Mouse (Mus musculus): ENCODE measurements around the gene Cd300lf. TPM values are rescaled to one million over a fixed set of nuclear protein-coding genes. Genes with fewer than 3 reads are reported as not detected.

The Cd300lf gene
- 0.28 TPM in 1 of 2 replicates, not detected in the other for polyA plus RNA-seq (2012; ENCODE audit: insufficient read depth, insufficient read length, missing spikeins)

DNA sequence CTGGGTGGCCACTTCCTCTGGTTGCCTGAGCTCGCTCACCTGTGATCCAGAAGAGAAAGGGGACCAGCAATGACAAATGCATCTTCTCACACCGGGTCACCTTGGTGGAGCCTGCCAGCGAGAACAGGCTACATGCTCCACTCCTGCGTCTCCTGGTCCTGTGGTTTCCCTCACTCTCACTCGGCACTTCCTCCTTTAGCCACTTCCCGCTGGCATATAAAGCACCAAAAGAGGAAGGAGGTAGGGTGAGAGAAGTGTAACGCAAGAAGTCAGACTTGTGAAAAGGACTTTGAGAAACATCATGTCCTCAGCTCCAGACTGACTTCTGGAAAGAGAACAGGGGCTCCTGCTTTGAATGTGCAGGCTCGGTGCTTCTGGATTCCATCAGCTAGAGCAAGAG lies at the start of gene Cd300lf:
Gene Cd300lf, minus strand, starts transcription at position 193 of the 400 bp plus-strand sequence.
- Histone ChIP-seq H3K4me1 (ENCODE audit: control insufficient read depth, insufficient read depth, insufficient read length, low read length) (no peaks in the 10 kb centered on the region), H3K4me3 (ENCODE audit: insufficient read depth, low read depth, low read length) (no peak within 1 kb of the TSS), H3K27ac (replicated peaks; ENCODE audit: low read depth, low read length) (no peak within 1 kb of the TSS)

DNA sequence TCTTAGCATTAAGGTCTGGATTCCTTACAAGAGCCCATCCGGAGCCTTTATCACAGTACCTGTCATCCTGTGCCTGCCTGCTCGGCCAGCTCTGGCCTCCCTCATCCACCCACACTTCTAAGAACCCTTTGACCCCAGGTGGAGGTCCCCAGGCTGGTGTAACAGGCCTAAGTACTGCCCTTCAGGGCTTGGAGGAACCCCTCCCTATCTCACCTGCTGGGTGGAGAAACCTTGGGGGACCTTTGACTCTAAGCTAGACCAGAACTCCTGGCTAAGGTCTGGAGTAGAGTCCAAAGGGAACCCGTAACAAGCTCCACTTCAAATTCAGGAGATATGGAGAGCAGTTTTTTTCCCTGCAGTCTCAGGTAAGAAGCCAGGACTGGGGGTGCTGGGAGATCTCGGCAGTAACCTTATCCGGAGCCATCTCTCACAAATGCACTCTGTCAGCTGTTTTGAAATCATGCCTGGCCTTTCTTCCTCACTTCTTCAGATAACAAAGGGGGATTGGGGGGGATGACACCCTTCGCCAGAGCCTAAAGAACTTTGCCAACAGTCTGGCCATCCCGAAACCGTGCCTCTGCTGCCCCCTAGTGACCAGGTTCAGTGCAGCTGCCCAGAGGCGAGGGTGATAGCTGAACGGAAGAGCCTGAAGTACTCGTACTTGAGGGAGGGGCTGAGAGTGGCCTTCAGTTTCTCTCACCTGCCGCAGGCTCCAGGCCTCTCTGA lies 48.3 kb upstream of the Cd300lf start:
- Histone ChIP-seq H3K27ac (replicated peaks; ENCODE audit: low read depth, low read length) (no peak overlapping the region), H3K4me1 (ENCODE audit: control insufficient read depth, insufficient read depth, insufficient read length, low read length) (no peaks in the 10 kb centered on the region; the same call in 1 of the 2 replicates), H3K4me3 (ENCODE audit: insufficient read depth, low read depth, low read length) (no peak overlapping the region)

DNA sequence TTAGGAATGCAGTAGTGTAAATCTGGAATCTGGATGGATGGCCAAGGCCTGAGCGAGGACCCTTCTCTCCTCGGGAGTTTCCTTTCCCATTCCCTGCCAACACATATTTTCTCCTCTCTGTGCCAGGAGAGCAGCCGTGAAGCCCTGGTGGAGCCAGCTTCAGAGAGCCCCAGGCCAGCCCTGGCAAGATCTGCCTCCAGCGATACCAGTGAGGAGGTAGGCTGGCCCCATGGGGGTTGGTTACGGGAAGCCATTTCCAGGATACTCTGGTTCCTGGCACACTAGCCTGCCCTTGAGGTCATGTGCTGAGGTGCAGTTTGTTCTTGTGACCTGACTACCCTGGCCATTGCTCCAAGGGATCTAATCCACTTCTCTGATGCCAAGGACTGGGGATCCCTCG lies 46.1 kb upstream of the Cd300lf start:
- no peak overlapping the region for H3K27ac ChIP-seq (replicated peaks; ENCODE audit: low read depth, low read length)
- no peak overlapping the region for H3K4me3 ChIP-seq (ENCODE audit: insufficient read depth, low read depth, low read length)

DNA sequence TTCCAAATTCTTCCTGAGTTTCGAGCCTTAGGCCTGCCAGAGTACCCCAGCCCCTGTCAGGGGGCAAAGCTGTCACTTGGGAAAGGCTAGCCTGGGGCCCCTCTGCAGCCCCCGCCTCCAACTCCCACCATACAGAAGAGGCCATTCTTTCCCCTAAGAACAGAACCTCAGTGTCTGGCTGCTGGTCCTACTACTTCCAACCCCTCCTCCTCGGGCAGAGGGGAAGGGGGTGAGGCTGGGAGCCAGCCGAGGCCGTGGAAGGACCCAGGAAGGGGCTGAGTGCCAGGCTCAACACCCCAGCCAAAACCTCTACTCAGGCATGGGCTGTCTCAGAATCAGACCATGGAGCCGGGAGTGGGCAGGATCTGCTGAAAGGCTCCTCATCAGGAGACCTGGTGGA lies 45.4 kb upstream of the Cd300lf start:
- no peak overlapping the region for H3K27ac ChIP-seq (replicated peaks; ENCODE audit: low read depth, low read length)
- peaks cover 3% of the 10 kb centered on the region; the same call in 1 of the 2 replicates for H3K4me1 ChIP-seq (ENCODE audit: control insufficient read depth, insufficient read depth, insufficient read length, low read length)
- no peak overlapping the region for H3K4me3 ChIP-seq (ENCODE audit: insufficient read depth, low read depth, low read length)

More for the DNA sequence above, 46.1 kb upstream of the Cd300lf start:
- H3K4me1 ChIP-seq (ENCODE audit: control insufficient read depth, insufficient read depth, insufficient read length, low read length): peaks cover 3% of the 10 kb centered on the region; the same call in 1 of the 2 replicates

DNA sequence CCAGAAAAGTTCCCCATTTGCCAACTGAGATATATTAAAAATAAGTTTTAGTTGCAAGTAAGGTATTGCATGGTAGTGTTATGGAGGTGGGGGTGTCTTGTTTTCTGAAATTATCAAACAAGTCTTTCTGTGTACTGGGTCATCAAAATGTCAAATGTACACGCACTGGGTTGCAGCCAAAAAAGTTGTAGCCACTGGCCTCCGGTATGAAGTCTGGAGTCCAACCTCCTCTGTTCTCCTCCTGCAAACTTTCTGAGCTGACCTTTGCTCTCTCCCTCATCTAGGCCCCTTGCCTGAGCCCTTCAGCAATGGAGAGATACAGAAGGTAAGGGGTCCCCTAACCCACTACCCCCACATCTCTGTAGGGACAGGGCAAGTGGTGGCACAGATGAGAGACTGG lies 45.0 kb upstream of the Cd300lf start:
- no peak overlapping the region for H3K4me3 ChIP-seq (ENCODE audit: insufficient read depth, low read depth, low read length)
- no peak overlapping the region for H3K27ac ChIP-seq (replicated peaks; ENCODE audit: low read depth, low read length)
- H3K4me1 ChIP-seq (ENCODE audit: control insufficient read depth, insufficient read depth, insufficient read length, low read length): peaks cover 4% of the 10 kb centered on the region; the same call in 1 of the 2 replicates

DNA sequence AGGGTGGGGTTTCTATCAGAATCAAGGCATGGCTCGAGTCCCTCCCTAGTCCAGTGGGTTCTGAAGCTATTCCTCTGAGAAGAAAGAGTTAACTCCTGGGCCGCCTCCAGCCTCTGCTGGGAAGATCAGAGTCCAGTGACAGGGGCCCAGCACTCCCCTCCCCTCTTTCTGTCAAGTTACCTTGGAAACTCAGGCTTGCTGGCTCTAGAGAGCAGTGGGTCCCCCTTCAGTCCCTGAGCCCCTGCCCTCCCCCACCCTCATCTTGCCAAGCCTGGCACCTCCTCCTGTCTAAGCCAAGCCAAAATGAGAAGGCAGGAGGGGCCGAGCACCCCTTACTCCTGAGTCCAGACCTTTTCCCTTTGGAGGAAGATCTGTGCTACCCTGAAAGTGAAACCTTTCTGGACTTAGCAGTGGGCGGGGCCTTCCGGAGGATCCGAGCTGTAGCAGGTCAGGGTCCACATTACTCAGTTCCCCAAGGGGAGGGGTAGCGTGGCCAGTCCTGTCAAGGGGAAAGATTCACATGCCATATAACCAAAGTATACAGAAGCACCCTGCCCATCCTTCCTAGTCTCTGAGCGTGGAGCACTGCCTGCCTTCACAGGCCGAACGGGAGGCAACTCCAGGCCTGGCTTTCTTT lies 43.9 kb upstream of the Cd300lf start:
- Histone ChIP-seq H3K4me1 (ENCODE audit: control insufficient read depth, insufficient read depth, insufficient read length, low read length) (peaks cover 12% of the 10 kb centered on the region), H3K27ac (replicated peaks; ENCODE audit: low read depth, low read length) (no peak overlapping the region; the same call in 1 of the 2 replicates), H3K4me3 (ENCODE audit: insufficient read depth, low read depth, low read length) (no peak overlapping the region)

DNA sequence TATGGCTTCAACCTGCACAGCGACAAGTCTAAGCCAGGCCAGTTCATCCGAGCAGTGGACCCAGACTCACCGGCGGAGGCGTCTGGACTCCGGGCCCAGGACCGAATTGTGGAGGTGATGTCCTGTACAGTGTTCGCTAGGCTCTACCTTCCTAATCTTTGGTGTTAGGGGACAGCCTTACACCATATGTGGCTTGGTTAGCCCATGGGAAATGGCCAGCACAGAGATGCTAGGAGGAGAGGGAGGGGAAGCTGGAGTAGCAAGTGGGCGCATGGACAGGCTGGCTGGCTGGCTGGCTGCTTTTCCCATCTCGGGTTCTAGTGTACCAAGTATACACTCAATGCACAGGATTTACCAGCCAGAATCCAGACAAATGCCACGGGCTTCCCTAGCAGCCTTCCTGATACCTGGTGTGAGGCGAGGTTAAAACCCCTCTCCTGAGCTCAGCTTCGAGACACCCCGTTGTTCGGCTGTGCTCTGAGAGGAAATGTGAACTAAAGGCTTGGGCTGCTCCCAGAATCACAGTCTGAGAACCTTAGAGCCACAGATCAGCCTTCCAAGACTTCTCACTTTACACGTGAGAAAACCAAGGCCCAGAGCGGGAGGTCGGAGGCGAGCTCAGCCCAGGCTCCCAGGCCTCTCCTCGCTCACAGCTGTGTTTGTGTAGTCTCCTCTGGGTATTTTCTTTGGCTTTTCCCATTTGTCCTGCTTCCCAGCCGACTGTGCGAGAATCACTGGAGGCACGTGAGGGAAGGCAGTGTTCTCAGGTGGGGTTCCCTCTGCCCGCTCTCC lies 42.8 kb upstream of the Cd300lf start:
- Histone ChIP-seq H3K27ac (replicated peaks; ENCODE audit: low read depth, low read length) (no peak overlapping the region), H3K4me1 (ENCODE audit: control insufficient read depth, insufficient read depth, insufficient read length, low read length) (peaks cover 16% of the 10 kb centered on the region), H3K4me3 (ENCODE audit: insufficient read depth, low read depth, low read length) (no peak overlapping the region)

DNA sequence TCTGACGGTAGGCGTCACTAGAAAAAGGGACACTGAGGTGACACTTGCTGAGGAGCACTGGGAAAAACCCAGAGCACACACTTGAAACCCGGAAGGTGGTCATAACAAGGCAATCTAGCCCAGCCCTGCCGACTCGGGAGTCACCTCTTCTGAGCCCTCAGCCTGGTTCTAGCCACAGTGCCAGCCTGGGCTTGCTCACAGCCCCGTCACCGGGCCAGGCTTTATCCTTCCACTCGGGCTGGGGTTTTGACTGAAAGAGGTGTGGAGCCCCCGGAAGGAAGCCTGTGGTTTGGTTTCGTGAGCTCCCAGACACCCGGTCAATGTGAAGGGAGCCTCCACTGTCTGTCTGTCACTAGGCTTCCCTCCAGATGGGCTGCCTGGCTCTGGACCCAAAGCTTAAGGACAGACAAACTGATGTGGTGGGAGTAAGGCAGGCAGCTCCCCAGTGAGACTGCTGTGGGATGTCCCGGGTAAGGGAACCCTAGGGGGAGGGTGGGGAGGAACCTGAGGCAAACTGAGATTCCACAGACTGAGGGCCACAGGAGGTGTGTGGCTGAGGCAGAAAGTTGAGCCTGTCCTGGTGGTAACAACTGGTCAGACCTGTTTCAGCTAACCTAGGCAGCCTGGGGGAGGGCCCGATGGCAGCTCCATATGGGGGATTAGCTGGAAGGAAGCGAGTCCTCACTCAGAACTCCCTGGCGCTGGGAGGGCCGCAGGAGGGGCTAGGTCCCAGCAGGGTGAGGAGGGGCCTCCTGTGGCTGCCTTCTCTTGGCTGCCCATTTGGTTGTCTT lies 40.0 kb upstream of the Cd300lf start:
- Histone ChIP-seq H3K27ac (replicated peaks; ENCODE audit: low read depth, low read length) (no peak overlapping the region), H3K4me1 (ENCODE audit: control insufficient read depth, insufficient read depth, insufficient read length, low read length) (peaks cover 16% of the 10 kb centered on the region)

DNA sequence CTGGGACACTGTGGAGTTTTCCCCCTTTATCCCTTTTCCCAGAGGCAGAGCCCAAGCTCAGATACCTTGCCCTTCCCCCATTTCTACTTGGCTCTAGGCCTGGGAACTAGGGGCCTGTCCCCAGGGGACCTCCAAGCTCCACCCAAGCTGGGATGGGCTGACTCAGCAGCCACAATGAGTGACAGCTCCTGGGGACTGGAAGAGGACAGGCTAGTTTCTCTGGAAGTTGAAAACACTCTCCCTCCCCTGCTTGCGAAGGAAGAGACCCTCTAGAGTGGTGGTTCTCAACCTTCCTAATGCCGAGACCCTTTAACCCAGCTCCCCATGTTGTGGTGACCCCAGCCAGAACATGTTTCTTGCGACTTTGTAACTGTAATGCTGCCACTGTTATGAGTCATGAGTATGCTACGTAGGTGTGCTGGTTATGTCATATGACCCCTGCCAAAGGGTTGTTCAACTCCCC lies 39.1 kb upstream of the Cd300lf start:
- H3K4me1 ChIP-seq (ENCODE audit: control insufficient read depth, insufficient read depth, insufficient read length, low read length): peaks cover 16% of the 10 kb centered on the region
- no peak overlapping the region for H3K27ac ChIP-seq (replicated peaks; ENCODE audit: low read depth, low read length)
- no peak overlapping the region for H3K4me3 ChIP-seq (ENCODE audit: insufficient read depth, low read depth, low read length)

More for the DNA sequence above, 40.0 kb upstream of the Cd300lf start:
- H3K4me3 ChIP-seq (ENCODE audit: insufficient read depth, low read depth, low read length): no peak overlapping the region

DNA sequence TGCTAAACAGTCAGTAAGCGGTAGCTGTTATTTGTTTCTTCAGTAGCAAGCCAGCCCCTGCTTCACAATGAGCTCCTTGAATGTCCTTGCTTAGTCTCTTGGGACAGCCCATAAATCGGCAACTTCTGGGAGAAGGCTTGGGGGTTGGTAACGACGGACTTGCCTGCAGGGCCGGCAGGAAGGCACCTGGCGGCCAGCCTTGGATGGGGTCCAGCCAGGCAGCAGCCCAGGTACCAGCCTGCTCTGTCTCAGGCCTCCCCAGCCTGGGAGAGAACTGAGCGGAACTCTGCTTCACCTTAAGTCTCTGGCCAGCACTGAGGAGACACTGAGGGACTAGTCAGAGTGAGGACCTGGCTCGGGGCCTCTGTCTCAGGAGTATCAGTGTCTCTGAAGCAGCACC lies 37.3 kb upstream of the Cd300lf start:
- no peak overlapping the region for H3K4me3 ChIP-seq (ENCODE audit: insufficient read depth, low read depth, low read length)
- peaks cover 16% of the 10 kb centered on the region for H3K4me1 ChIP-seq (ENCODE audit: control insufficient read depth, insufficient read depth, insufficient read length, low read length)
- H3K27ac ChIP-seq (replicated peaks; ENCODE audit: low read depth, low read length): no peak overlapping the region

DNA sequence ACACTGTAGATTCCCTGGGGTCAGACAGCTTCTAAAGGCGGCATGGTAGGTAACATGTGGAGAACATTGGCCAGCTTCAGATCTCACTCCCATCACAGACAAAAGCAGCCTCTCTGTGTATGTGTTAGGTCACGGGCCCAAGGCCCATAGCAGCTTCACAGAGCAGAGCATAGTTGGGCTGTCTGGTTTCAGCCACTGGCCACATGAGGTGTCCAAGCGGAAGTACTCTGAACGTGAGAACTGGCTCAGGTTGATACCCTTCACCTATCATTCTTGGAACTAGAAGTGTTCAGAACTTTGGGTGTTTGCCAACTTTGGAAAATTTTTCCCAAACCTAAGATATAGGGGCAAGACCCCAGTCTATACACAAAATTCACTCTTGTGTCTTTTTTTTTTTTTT lies 35.6 kb upstream of the Cd300lf start:
- H3K4me1 ChIP-seq (ENCODE audit: control insufficient read depth, insufficient read depth, insufficient read length, low read length): peaks cover 13% of the 10 kb centered on the region

DNA sequence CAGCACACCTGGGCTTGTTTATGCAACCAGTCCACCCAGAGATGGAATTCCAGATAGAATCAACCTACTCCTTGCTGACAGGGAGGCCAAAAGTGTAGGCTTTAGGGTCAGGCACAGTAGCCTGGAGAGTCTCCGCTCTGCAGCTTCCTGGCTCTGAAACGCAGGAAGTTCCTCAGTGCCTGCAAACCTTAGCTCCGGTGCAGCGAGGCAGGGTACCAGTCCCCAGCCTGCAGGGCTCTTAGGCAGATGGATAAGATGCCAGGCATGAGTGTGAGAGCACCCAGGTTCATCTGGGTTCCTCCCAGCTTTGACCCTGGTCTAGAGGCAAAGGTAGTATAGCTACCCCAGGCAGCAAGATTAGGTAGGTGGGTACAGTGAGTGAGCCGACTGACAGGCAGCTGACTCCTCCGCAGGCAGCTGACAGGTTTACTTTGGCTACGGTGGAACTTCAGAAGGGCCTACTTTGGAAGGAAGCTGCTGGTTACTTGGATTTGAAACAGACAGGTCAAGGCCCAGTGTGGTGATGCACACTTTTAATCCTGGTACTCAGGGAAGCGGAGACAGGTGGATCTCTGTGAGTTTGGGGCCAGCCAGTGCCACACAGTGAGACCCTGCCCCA lies 33.9 kb upstream of the Cd300lf start:
- H3K4me3 ChIP-seq (ENCODE audit: insufficient read depth, low read depth, low read length): no peak overlapping the region
- peaks cover 5% of the 10 kb centered on the region for H3K4me1 ChIP-seq (ENCODE audit: control insufficient read depth, insufficient read depth, insufficient read length, low read length)
- no peak overlapping the region for H3K27ac ChIP-seq (replicated peaks; ENCODE audit: low read depth, low read length)

More for the DNA sequence above, 35.6 kb upstream of the Cd300lf start:
- no peak overlapping the region for H3K27ac ChIP-seq (replicated peaks; ENCODE audit: low read depth, low read length)
- H3K4me3 ChIP-seq (ENCODE audit: insufficient read depth, low read depth, low read length): no peak overlapping the region

DNA sequence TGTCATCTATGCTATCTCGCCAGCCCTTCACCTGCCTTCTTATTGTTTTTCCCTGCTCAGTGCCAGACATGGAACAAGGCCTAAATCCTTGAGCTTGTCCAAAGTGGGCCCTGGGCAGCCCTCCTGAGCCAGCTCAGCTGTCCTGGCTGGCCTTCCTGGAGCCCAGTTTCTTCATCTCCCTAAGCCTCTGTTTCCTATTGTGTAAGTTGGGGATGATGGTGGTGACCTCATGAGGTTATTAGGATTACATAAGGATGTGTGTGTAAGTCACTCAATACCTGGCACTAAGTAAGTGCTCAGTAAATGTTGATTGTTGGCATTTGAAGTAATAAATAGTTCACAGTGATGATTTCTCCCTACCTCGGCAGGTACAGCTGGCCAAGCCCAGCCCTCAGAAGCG lies 33.0 kb upstream of the Cd300lf start:
- Histone ChIP-seq H3K4me1 (ENCODE audit: control insufficient read depth, insufficient read depth, insufficient read length, low read length) (no peaks in the 10 kb centered on the region), H3K27ac (replicated peaks; ENCODE audit: low read depth, low read length) (no peak overlapping the region), H3K4me3 (ENCODE audit: insufficient read depth, low read depth, low read length) (no peak overlapping the region)

DNA sequence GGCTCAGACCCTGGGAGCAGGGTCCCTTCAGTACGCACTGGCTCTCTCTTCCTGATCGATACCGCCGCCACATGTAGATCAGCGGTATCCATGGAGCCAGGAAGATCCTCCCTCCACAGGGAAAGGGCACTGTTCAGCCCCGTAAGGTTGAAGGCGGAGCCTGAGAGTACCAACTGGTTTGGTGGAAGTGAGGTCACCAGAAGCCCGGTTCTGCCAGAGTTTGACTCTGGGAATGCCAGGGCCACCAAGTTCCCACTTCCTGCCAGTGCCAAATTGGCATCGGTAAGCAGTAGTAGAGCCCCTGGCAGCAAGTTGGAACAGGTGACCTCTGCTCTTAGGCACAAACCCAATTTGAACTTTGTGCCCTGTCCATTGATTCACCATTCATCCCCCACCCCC lies 31.2 kb upstream of the Cd300lf start:
- Histone ChIP-seq H3K4me3 (ENCODE audit: insufficient read depth, low read depth, low read length) (peak overlapping the region; percentile 80), H3K27ac (replicated peaks; ENCODE audit: low read depth, low read length) (no peak overlapping the region)

More for the DNA sequence above, 31.2 kb upstream of the Cd300lf start:
- H3K4me1 ChIP-seq (ENCODE audit: control insufficient read depth, insufficient read depth, insufficient read length, low read length): no peaks in the 10 kb centered on the region
